Mouse (Mus musculus) bone marrow, adult 2 months (tissue): ENCODE results near the gene Pdzrn3.

Source experiments
- CTCF ChIP-seq: fragments of 200-500 bp; IDR thresholded peaks from 2 replicates; pipeline ENCODE4 v1.5.1; 2011; ENCODE audit warnings: low read length, control low read depth; ENCODE audit not compliant: control insufficient read depth, insufficient read depth
- POLR2A ChIP-seq: fragments of 200-500 bp; IDR thresholded peaks from 2 replicates; pipeline ENCODE4 v1.6.1; 2011; ENCODE audit warnings: low read depth, mild to moderate bottlenecking, control low read depth, low read length, borderline replicate concordance; ENCODE audit not compliant: control insufficient read depth

- TF ChIP-seq CTCF (no peak), POLR2A (no peak)
Measured at GRCm38 (mm10) chr6:101354887-101355286, 22.8 kb downstream of the Pdzrn3 start.
